Mouse (Mus musculus): ENCODE results near the gene Cnpy1.

- TF ChIP-seq POLR2A (IDR thresholded peaks at IDR 0.05; ENCODE audit: control insufficient read depth, extremely low read depth, insufficient read depth, low read length, poor library complexity) (no peak), CTCF (IDR thresholded peaks at IDR 0.05; ENCODE audit: borderline replicate concordance, control insufficient read depth, extremely low read depth, insufficient read depth, low read length, poor library complexity) (no peak)
These were observed 33.8 kb downstream of the Cnpy1 start for GRCm38 (mm10) chr5:28211651-28212310.

All from thymus, adult 2 months (tissue).